Mouse (Mus musculus) kidney, adult 2 months (tissue): Measurements from ENCODE around the gene Gm34653.

ENCODE experiments used
- CTCF ChIP-seq: fragments of 200-500 bp; conservative IDR thresholded peaks from 2 replicates; pipeline ENCODE4 v1.5.1; 2011; ENCODE audit warnings: low read depth, mild to moderate bottlenecking, control low read depth, low read length, moderate library complexity, mixed read lengths; ENCODE audit not compliant: insufficient read depth, insufficient read length
- POLR2A ChIP-seq: fragments of 200-500 bp; IDR thresholded peaks from one replicate; pipeline ENCODE4 v1.6.1; 2011; ENCODE audit warnings: low read depth, low read length, control low read depth

GRCm38 (mm10) chr2:34870520-34871474, 38.0 kb downstream of the Gm34653 start:
- TF ChIP-seq POLR2A (peak; percentile 89), CTCF (no peak)
